Mouse (Mus musculus): ENCODE measurements around the gene St8sia2.
"Not testable (repeated sequence)": the region's sequence is repeated elsewhere in the genome, so short reads cannot be mapped to it uniquely, and the experiment has no call there.

The St8sia2 gene

GRCm38 (mm10) chr7:73972157-73972556, 41.3 kb downstream of the St8sia2 start:
- DNase-seq: not testable (repeated sequence)

- no peak for DNase-seq
Measured at GRCm38 (mm10) chr7:73965164-73965563, 48.3 kb downstream of the St8sia2 start.

GRCm38 (mm10) chr7:73962431-73962830, 51.1 kb downstream of the St8sia2 start:
- DNase-seq: no peak

- DNase-seq: no peak
Measured at GRCm38 (mm10) chr7:73954441-73954840, 59.0 kb downstream of the St8sia2 start.

GRCm38 (mm10) chr7:73953131-73953530, 60.4 kb downstream of the St8sia2 start:
- DNase-seq: no peak

- peak; percentile 53 for DNase-seq
Measured at GRCm38 (mm10) chr7:73941640-73942039, 71.8 kb downstream of the St8sia2 start.

GRCm38 (mm10) chr7:73939236-73939635, 74.3 kb downstream of the St8sia2 start:
- no peak for DNase-seq

- peak; percentile 39 for DNase-seq
Measured at GRCm38 (mm10) chr7:73938046-73938810, 75.3 kb downstream of the St8sia2 start.

GRCm38 (mm10) chr7:73936119-73936518, 77.4 kb downstream of the St8sia2 start:
- peak; percentile 29 for DNase-seq

GRCm38 (mm10) chr7:73935703-73936102, 77.8 kb downstream of the St8sia2 start:
- DNase-seq: no peak

GRCm38 (mm10) chr7:73933036-73933435, 80.5 kb downstream of the St8sia2 start:
- no peak for DNase-seq

GRCm38 (mm10) chr7:73920921-73921485, 92.5 kb downstream of the St8sia2 start:
- peak; percentile 21 for DNase-seq

GRCm38 (mm10) chr7:73917633-73918311, 95.7 kb downstream of the St8sia2 start:
- peak; percentile 49 for DNase-seq

GRCm38 (mm10) chr7:73911899-73912298, 101.6 kb downstream of the St8sia2 start:
- no peak for DNase-seq

GRCm38 (mm10) chr7:73910843-73911242, 102.6 kb downstream of the St8sia2 start:
- no peak for DNase-seq

- DNase-seq: no peak
Measured at GRCm38 (mm10) chr7:73909432-73910205, 103.9 kb downstream of the St8sia2 start.

- peak; percentile 42 for DNase-seq
Measured at GRCm38 (mm10) chr7:73894506-73894905, 119.0 kb downstream of the St8sia2 start.

GRCm38 (mm10) chr7:73891830-73892229, 121.7 kb downstream of the St8sia2 start:
- DNase-seq: no peak

GRCm38 (mm10) chr7:73890891-73891610, 122.4 kb downstream of the St8sia2 start:
- DNase-seq: no peak

GRCm38 (mm10) chr7:73890466-73890865, 123.0 kb downstream of the St8sia2 start:
- no peak for DNase-seq
